Mouse (Mus musculus) bone marrow macrophage, adult 2 months (primary cell): Measurements from ENCODE around the gene Twnk. TPM values are rescaled to one million over a fixed set of nuclear protein-coding genes. Genes with fewer than 3 reads are reported as not detected.
"Not testable (repeated sequence)": the region's sequence is repeated elsewhere in the genome, so short reads cannot be mapped to it uniquely, and the experiment has no call there.

Experiments
- H3K27ac ChIP-seq: 2 replicates; pipeline ENCODE4 v1.5.1; 2012; ENCODE audit warnings: low read depth, low read length; ENCODE audit not compliant: insufficient read depth
- H3K4me1 ChIP-seq: 2 replicates; pipeline ENCODE4 v1.6.1; 2012; ENCODE audit warnings: low read length; ENCODE audit not compliant: control insufficient read depth, insufficient read depth
- H3K4me3 ChIP-seq: 2 replicates; pipeline ENCODE4 v1.5.1; 2012; ENCODE audit warnings: mild to moderate bottlenecking, low read length, moderate library complexity; ENCODE audit not compliant: insufficient read depth
- CTCF ChIP-seq: IDR thresholded peaks from 2 replicates; pipeline ENCODE4 v1.5.1; 2012; ENCODE audit warnings: low read depth, mild to moderate bottlenecking, low read length, moderate library complexity
- POLR2A ChIP-seq: IDR thresholded peaks from 2 replicates; pipeline ENCODE4 v1.6.1; 2012; ENCODE audit warnings: mild to moderate bottlenecking, low read depth, low read length, borderline replicate concordance
- polyA plus RNA-seq: library from polyadenylated mRNA; stranded (reverse); fragments of >200 nt; gene quantifications from 2 replicates; pipeline ENCODE4 v1.2.4, GENCODE M21; 2012; ENCODE audit not compliant: missing spikeins, insufficient read depth, insufficient read length

Gene Twnk
- polyA plus RNA-seq, 1 experiment = 4.4 TPM

- H3K27ac ChIP-seq = no peak overlapping the region
- H3K4me3 ChIP-seq = peak overlapping the region; percentile 6; the same call in 1 of the 2 replicates
- TF ChIP-seq CTCF (peak; percentile 98), POLR2A (no peak)
Measured at GRCm38 (mm10) chr19:45030111-45030510, 24.6 kb downstream of the Twnk start.

DNA sequence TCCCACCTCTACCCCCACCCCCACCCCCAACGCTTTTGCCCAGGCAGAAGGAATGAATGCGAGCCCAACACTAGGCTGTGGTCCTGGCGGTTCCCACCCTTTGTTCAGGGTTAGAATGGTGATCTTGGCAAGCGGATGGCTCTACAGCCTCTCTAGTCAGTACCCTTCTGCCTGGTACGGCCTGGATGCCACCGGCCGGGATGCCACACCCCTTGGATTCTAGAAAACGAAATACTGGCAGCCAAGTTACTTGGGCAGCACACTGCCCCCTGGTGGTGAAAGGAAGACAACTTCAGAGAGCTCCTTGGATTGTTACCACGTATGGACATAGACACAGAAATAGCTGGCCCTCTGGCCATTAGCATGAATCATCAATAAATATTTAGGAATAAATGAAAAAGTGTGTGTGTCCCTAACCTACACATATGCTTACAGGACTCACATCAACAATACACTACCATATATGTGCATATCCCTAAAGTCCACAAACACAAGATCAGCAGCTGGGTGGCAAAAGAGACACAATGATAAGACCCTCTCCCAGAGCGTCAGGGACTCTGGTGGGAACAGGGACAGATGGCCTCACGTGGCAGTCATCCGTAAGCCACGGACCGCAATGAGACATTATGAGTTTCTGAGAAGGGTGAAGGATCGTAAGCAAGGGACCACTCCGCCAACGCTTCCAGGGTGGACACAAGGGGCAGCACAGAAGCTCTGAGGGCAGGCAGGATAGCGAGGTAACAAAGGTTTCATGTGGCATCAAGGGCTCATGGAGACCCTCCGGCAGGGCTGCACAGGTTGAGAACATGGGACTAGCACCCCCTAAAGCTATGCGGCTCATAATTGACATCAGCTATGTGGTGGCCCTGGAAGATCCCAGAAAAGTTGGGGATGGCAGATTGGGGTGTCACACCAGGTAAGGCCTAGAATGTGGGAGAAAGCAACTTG is 25.6 kb downstream of the Twnk start:
- H3K4me1 ChIP-seq = peaks cover 4% of the 10 kb centered on the region
- H3K4me3 ChIP-seq = peak overlapping the region; percentile 29; the same call in 1 of the 2 replicates
- TF ChIP-seq POLR2A = no peak
- TF ChIP-seq CTCF = peak; percentile 63
- H3K27ac ChIP-seq = no peak overlapping the region

More at GRCm38 (mm10) chr19:45030111-45030510, 24.6 kb downstream of the Twnk start:
- peaks cover 4% of the 10 kb centered on the region for H3K4me1 ChIP-seq

GRCm38 (mm10) chr19:45031780-45032179 is 26.3 kb downstream of the Twnk start:
- TF ChIP-seq POLR2A (no peak), CTCF (peak; percentile 79)

GRCm38 (mm10) chr19:45032570-45033332 is 27.3 kb downstream of the Twnk start:
- no peak overlapping the region for H3K27ac ChIP-seq
- peaks cover 4% of the 10 kb centered on the region for H3K4me1 ChIP-seq
- TF ChIP-seq CTCF (peak; percentile 89), POLR2A (no peak)
- no peak overlapping the region for H3K4me3 ChIP-seq

More at GRCm38 (mm10) chr19:45031780-45032179, 26.3 kb downstream of the Twnk start:
- Histone ChIP-seq H3K4me1 (peaks cover 4% of the 10 kb centered on the region), H3K4me3 (no peak overlapping the region), H3K27ac (no peak overlapping the region)

- H3K4me1 ChIP-seq = peaks cover 4% of the 10 kb centered on the region
- no peak overlapping the region for H3K27ac ChIP-seq
- TF ChIP-seq POLR2A (no peak), CTCF (0 out of 2 replicates have a peak, but pooled peaks have one; percentile 23)
- H3K4me3 ChIP-seq = no peak overlapping the region
Measured at GRCm38 (mm10) chr19:45036867-45037266, 31.4 kb downstream of the Twnk start.

GRCm38 (mm10) chr19:45038198-45038597 is 32.7 kb downstream of the Twnk start:
- not testable (repeated sequence) for H3K27ac ChIP-seq, H3K4me3 ChIP-seq, H3K4me1 ChIP-seq

DNA sequence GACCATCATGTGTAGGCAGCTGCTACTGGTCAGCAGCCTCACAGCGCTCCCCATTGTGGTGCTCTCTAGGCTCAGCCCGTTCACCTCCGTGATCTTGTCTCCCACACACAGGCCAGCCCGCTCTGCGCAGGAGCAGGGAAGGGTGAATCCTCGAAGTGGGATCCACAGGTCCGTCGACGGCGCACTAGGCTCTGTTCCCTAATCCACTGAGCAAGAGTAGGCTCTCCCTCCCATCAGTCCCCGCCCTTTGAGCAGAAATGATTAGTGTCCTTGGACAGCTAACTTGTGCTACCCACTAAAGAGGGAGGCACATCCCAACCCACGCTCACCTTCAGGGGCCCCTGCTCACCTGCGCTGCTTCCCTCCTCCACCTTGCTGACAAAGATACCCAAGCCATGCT is 34.8 kb downstream of the Twnk start:
- H3K4me3 ChIP-seq = no peak overlapping the region
- TF ChIP-seq CTCF (no peak), POLR2A (no peak)
- H3K27ac ChIP-seq = no peak overlapping the region
- H3K4me1 ChIP-seq = no peaks in the 10 kb centered on the region

DNA sequence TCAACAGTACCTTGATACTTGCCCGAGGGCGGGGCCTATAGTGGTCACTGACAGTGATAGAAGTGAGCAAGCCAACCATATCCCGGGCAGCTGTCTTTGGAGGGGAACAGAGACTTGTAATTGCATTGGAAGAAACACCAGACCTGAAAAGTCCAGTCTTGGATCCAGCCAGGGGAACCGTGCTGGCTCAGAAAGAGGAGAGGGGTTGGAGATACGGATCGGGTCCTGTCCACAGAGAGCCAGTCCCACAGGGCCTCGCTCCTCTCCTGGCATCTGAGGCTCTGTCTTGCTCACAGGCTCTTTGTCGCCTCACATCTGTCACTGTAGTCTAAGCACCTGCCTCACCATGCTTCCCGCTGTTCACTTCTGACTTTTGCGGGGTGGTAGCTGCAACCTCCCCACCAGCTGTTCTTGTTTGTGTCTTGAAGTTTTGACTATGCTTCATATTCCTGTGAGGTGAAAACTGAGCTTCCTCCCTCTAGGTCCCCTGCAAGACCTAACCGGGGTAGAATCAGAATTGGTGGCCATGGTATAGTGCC is 39.0 kb downstream of the Twnk start:
- H3K27ac ChIP-seq = no peak overlapping the region
- TF ChIP-seq POLR2A = no peak
- no peak for TF ChIP-seq CTCF
- H3K4me3 ChIP-seq = no peak overlapping the region
- H3K4me1 ChIP-seq = peaks cover 16% of the 10 kb centered on the region

DNA sequence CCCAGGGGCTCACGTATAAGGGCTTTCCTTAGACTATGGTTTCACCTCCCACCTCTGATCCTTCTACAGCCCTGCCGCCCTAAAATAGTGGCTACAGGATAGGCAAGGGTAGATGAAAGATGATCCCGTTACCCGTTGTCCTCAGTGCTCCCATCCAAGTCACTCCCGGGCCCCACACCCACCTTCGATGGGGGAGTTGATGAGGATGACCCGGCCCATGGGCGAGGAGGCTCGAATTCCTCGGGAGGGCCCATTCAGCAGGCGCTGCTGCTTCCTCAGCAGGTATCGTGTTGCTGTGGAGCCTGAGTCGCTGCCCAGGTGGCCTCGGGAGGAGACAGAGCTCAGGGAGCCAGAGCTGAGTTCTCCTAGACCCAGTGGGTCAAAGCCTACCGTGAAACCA is 39.8 kb downstream of the Twnk start:
- peaks cover 19% of the 10 kb centered on the region for H3K4me1 ChIP-seq
- TF ChIP-seq CTCF = no peak
- TF ChIP-seq POLR2A = no peak
- no peak overlapping the region for H3K4me3 ChIP-seq
- no peak overlapping the region for H3K27ac ChIP-seq

- no peak within 1 kb of the TSS for H3K27ac ChIP-seq
- TF ChIP-seq POLR2A (no peak), CTCF (no peak)
- H3K4me1 ChIP-seq = peaks cover 19% of the 10 kb centered on the region
- H3K4me3 ChIP-seq = peak within 1 kb of the TSS; percentile 67
Measured at GRCm38 (mm10) chr19:45045651-45046050, 40.2 kb downstream of the Twnk start, which contains the start of gene Pdzd7. Gene Pdzd7 (minus strand): TSS chr19:45045717.
